Mouse (Mus musculus) kidney, adult 8-10 months (tissue): ENCODE measurements around the gene Cebpe.

Experiments used
- DNase-seq, 2 experiments: peaks; one replicate each; pipeline ENCODE4 v3.0.0; 2022

Gene Cebpe

GRCm38 (mm10) chr14:54712074-54712473, at the start of gene Cebpe:
Gene Cebpe, minus strand, starts transcription at chr14:54712174.
- DNase-seq, result no peak

DNA sequence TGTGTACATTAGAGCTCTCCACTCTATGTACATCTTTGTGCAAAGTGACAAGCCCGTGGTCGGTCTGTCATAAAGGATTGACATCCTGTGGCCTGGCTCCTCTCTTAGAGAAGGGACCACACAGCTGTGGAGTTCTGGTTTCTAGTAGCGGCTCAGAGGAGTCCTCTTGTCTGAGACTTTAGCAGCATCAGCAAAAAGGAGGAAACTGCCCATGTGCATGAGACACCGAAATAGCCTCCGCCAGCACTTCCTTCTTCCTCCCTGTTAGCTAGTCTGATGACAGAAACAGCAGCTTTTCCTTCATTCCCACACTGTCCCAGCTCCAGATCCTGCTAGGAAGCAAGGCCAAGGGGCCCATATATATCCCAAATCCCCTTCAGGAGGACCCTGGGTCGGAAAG, 44.4 kb upstream of the Cebpe start:
- DNase-seq, result no peak

GRCm38 (mm10) chr14:54754602-54755018, 42.6 kb upstream of the Cebpe start:
- peak; percentile 47 to 65 for DNase-seq

DNA sequence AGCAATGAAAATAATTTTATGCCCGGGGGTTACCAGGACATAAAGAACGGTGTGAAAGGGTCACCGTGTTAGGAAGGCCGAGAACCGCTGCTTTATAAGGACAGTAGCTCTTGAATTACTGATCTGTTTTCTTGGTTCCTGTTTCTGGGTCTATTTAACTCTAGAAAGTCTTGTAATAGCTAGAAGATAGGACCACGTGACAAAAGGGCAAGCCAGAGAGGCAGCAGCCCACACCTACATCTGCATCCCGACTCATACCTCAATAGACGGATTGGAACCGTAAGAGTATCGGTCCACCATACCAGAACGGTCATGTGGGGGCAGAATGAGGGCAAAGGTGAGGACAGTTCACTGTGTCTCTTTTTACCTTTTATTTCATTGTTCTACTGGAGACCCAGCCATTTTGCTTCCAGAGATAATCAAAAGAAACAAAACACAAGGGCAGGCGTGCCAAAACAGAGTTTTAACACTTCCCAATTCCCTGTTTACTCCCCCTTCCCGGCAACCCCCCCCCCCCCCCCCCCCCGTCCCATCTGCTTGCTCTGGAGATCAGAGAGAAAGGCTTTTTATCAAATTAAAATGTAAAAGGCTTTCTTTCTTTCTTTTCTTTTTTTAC, 42.1 kb upstream of the Cebpe start:
- DNase-seq, result no peak

GRCm38 (mm10) chr14:54752938-54753337, 41.0 kb upstream of the Cebpe start:
- no peak for DNase-seq

DNA sequence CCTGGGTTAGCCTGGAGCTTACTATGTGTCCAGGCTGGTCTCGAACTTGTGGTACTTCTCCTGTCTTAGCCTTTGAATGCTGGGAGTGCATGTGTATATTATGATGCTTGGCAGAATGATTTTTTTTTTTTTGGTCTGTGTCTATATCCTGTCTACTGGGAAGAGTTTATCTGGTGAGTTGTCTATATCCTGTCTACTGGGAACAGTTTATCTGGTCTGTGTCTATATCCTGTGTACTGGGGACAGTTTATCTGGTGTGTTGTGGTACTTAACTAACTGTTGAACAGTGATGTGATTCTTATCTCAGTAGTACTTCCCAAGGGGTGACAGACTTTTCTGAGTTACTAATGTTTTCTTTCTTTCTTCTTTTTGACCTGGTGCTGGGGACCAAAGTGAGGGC, 39.8 kb upstream of the Cebpe start:
- no peak for DNase-seq

DNA sequence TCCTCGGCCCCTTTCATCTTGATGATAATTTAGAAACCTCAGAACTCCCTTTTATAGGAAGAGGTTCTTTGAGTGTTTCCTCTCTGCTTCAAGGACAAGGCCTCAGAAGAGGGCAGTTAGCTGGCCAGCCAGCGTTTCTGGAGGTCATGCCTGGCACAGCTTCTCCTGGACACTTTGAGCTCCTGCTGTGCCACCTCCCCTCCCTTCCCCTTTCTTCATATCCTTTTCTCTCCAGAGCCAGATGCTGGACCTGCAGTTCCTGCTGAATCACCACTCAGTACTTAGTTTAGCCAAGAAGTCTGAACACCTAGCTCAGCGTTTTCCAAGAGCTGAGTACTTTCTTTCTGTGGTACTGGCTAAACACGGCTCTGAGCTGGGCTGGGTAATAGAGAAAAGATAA, 37.3 kb upstream of the Cebpe start:
- DNase-seq, result peak; percentile 47 to 55

DNA sequence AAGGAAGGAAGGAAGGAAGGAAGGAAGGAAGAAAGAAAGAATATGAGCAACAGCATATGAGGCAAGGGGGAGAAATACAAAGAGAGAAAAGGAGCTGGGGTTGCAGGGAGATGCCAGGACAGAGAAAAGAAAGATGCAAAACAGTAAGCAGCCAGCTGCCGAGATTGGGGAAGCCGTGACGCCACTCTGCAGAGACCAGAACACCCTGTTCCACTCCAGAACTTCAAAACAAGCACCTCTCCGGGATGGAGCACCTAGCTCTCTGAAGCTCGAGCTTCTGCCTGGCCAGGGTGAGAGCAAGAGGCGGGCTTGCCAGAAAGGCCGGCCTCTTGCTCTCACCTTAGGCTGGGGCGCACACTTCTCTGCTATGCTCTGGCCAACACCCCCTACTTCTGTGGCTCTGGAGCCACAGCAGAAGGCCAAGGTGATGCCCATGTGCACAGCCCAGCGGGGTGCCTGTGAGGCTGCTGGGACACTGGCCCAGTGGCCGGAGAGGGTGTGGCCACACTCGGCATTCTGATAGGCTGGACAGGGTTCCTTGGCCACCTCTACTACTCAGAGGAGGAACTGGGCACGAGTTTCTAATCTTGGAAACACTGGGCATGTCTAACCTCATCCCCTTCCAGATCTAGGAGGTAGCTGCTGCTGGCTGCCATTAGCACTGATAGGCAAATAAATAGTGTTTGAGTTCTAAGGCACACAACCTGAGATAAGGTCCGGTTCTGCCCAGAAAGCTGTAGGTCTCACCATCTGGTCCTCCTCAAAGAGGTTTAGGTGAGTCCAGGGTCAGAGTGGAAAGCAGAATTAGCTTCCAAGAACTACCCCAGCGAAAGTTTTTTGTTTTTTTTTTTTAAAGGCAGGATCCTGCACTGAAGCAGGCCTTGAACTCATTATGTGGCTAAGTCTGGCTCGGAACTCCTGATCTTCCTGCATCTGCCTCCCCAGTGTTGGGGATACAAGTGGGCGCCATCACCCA, 36.3 kb upstream of the Cebpe start:
- peak; percentile 35 to 45 for DNase-seq

- DNase-seq, result no peak
These were observed 34.1 kb upstream of the Cebpe start for GRCm38 (mm10) chr14:54746038-54746437.

DNA sequence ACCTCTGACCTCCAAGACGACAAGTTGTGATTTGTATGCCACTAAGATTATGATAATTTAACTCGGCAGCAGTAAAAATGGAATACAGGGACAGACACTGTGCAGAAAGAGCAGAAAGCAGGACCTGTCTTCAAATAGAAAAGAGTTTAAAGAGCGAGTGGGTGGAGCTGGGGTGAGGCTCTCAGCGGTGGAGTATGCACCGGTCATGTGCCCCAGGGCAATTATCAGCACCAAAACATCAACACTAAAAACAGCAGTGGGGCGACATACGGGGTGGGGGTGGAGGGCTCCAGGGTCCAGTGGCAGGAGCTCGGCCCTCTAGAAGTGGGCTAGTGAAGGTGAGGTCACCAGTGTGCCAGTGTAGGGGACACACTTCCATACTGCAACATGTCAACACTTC, 32.5 kb upstream of the Cebpe start:
- DNase-seq, result peak in 1 of 2 experiments; percentile 45

- peak; percentile 77 to 89 for DNase-seq
These were observed 30.4 kb upstream of the Cebpe start for GRCm38 (mm10) chr14:54742375-54742774.

GRCm38 (mm10) chr14:54741721-54742120, 29.7 kb upstream of the Cebpe start:
- DNase-seq, result no peak

GRCm38 (mm10) chr14:54737634-54738033, 25.7 kb upstream of the Cebpe start:
- peak in 1 of 2 experiments; percentile 43 for DNase-seq

GRCm38 (mm10) chr14:54736555-54737552, 24.9 kb upstream of the Cebpe start:
- no peak for DNase-seq

DNA sequence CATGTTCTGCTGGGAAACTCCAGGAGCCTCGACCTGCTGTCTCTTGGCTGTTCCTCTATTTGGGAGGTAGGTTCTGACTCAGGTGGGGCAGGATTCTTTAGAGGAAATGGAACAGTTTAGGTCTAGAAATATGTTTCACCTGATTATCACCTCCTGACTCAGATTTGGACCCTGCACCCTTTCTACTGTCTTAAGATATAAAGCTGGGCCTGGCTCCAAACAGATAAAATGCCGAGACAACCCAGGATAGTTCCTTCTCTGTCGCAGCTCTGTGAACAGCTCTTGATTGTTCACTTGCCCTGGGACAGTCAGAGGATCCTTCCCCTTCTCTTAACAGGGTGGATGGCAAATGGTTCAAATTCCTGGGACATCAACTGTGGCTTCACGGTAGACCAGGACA, 23.2 kb upstream of the Cebpe start:
- DNase-seq, result no peak

DNA sequence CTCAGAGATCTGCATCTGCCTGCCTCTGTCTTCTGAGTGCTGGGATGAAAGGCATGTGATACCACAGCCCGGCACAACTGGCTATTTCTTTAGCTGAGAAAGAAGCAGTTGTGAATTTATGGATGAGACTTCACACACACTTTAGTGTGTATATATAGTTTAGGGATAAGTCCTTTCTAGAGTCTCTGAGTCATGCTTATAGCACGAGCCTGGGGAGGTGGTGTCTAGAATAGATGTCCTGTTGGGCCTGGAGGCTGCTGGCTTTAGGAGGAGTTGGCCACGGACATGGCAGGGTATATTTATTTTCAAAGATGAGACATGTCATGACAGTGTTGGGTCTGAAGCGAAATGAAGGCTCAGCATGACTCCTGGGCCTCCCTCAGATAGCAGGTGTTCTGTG, 22.0 kb upstream of the Cebpe start:
- no peak for DNase-seq

GRCm38 (mm10) chr14:54732206-54732605, 20.2 kb upstream of the Cebpe start:
- no peak for DNase-seq

- DNase-seq, result no peak
These were observed 18.3 kb upstream of the Cebpe start for GRCm38 (mm10) chr14:54730305-54730704.

DNA sequence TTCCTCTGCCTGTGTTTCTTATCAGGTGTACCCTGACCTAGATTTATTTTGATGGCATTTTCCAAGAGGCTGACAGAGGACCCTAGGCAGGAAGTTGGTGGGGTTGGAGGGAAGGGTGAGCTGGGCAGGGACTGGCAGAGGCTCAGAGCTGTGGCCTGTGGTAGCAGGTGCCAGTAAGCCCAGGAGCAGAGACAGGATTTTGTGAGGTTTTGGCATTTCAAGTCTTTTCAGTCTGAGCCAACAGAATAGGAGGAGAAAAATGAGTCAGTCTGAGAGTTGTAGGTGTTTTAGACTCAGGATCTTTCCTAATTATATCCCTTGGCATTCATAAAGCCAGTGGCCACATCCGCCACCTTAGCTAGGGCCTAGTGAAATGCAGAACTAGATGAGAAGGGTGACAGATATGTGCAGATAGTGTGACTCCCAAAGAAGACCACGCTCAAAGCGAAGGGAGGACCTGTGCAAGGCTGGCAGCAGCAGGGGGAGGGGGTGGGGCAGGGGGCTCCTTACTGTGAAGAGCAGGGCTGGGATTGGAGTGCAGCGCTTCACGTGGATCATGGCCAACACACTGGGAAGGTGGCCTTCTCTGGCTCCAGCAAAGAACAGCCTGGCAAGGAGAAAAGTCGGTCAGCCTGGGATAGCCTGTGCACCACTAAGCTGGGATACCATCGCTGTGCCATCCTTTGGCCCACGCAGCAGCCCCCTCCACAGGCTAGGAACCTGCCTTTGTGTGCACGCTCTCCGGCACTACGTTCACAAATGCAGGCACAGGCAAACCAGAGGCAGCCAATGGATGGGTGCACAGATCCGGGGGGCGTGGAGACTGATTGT, 17.1 kb upstream of the Cebpe start:
- no peak for DNase-seq

- DNase-seq, result no peak
These were observed 15.6 kb upstream of the Cebpe start for GRCm38 (mm10) chr14:54727565-54727964.

DNA sequence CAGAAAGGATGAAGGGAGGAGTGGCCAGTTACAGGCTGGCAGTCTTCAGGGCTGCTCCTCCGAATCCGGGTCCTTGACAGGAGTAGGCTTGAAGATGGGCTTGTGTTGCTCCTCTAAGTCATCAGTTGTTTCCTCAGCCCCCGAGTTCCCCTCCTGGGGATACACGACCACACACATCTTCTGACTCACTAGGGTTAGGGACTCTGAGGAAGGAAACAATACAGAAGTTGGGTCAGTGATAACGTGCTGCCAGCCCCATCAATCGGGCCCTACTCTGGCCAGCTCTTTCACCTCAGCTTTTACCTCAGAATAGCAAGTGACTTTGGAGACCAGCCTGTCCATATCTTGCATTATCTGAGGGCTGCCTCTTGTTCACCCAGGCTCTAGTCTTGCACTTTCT, 12.1 kb upstream of the Cebpe start:
- no peak for DNase-seq

DNA sequence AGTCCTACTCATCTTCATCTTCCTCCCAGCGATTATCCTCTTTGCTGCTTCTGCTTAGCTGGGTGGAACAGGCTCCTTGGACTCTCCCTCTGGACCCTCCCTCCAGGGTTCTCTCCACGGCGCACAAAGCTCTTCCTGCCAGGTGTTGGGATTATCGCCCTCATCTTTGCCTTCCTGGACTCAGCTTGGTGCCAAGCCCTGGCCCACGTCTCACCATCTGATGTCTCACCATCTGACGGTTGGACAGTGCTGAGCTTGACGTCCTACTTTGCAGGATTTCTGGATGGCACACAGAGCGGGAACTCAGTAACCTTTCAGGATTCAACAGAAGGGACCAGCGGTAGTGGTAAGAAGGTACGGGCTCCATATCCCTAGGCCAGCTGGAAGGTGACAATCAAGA, 9.7 kb upstream of the Cebpe start:
- DNase-seq, result no peak
